Mouse (Mus musculus) bone marrow macrophage, adult 2 months (primary cell): ENCODE measurements around the gene Emc9. TPM values are rescaled to one million over a fixed set of nuclear protein-coding genes. Genes with fewer than 3 reads are reported as not detected.

ENCODE experiments used
- H3K27ac ChIP-seq: 2 replicates; pipeline ENCODE4 v1.5.1; 2012; ENCODE audit warnings: low read depth, low read length; ENCODE audit not compliant: insufficient read depth
- H3K4me1 ChIP-seq: 2 replicates; pipeline ENCODE4 v1.6.1; 2012; ENCODE audit warnings: low read length; ENCODE audit not compliant: control insufficient read depth, insufficient read depth
- H3K4me3 ChIP-seq: 2 replicates; pipeline ENCODE4 v1.5.1; 2012; ENCODE audit warnings: mild to moderate bottlenecking, low read length, moderate library complexity; ENCODE audit not compliant: insufficient read depth
- CTCF ChIP-seq: IDR thresholded peaks from 2 replicates; pipeline ENCODE4 v1.5.1; 2012; ENCODE audit warnings: low read depth, mild to moderate bottlenecking, low read length, moderate library complexity
- POLR2A ChIP-seq: IDR thresholded peaks from 2 replicates; pipeline ENCODE4 v1.6.1; 2012; ENCODE audit warnings: mild to moderate bottlenecking, low read depth, low read length, borderline replicate concordance
- polyA plus RNA-seq: library from polyadenylated mRNA; stranded (reverse); fragments of >200 nt; gene quantifications from 2 replicates; pipeline ENCODE4 v1.2.4, GENCODE M21; 2012; ENCODE audit not compliant: missing spikeins, insufficient read depth, insufficient read length

Emc9 gene
- polyA plus RNA-seq, 1 experiment: 19.3 TPM

- Histone ChIP-seq H3K4me1 (peaks cover 22% of the 10 kb centered on the region), H3K4me3 (peak within 1 kb of the TSS; percentile 94), H3K27ac (peak within 1 kb of the TSS; percentile 91)
- TF ChIP-seq POLR2A: no peak
- TF ChIP-seq CTCF: no peak
Observed at GRCm38 (mm10) chr14:55560202-55561073, 24.7 kb downstream of the Emc9 start, which contains the start of gene A730061H03Rik. Gene A730061H03Rik, minus strand, starts transcription at chr14:55560406.

GRCm38 (mm10) chr14:55559799-55560201 is 25.3 kb downstream of the Emc9 start, which contains the start of gene Dcaf11:
Gene Dcaf11, plus strand, starts transcription at chr14:55560006.
- Histone ChIP-seq H3K4me1 (peaks cover 25% of the 10 kb centered on the region), H3K4me3 (peak within 1 kb of the TSS; percentile 94), H3K27ac (peak within 1 kb of the TSS; percentile 91)
- TF ChIP-seq CTCF: no peak
- TF ChIP-seq POLR2A: no peak

- H3K4me3 ChIP-seq: no peak overlapping the region
- no peak for TF ChIP-seq CTCF
- no peak for TF ChIP-seq POLR2A
- H3K4me1 ChIP-seq: peaks cover 32% of the 10 kb centered on the region
Observed at GRCm38 (mm10) chr14:55558740-55559448, 26.2 kb downstream of the Emc9 start.

GRCm38 (mm10) chr14:55557587-55557986 is 27.5 kb downstream of the Emc9 start:
- peak overlapping the region; percentile 98 for H3K27ac ChIP-seq
- no peak for TF ChIP-seq CTCF
- no peak for TF ChIP-seq POLR2A
- peaks cover 32% of the 10 kb centered on the region for H3K4me1 ChIP-seq
- no peak overlapping the region for H3K4me3 ChIP-seq

More at GRCm38 (mm10) chr14:55558740-55559448, 26.2 kb downstream of the Emc9 start:
- H3K27ac ChIP-seq: no peak overlapping the region

- H3K4me3 ChIP-seq: no peak overlapping the region
- TF ChIP-seq POLR2A (no peak), CTCF (peak; percentile 80)
- H3K27ac ChIP-seq: peak overlapping the region; percentile 98
- H3K4me1 ChIP-seq: peaks cover 32% of the 10 kb centered on the region
Observed at GRCm38 (mm10) chr14:55557003-55557402, 28.1 kb downstream of the Emc9 start.

GRCm38 (mm10) chr14:55555788-55556187 is 29.3 kb downstream of the Emc9 start:
- no peak overlapping the region for H3K4me3 ChIP-seq

GRCm38 (mm10) chr14:55554635-55555034 is 30.5 kb downstream of the Emc9 start:
- H3K4me1 ChIP-seq: peaks cover 27% of the 10 kb centered on the region
- H3K27ac ChIP-seq: 0 out of 2 replicates have a peak overlapping the region, but pooled peaks have one; percentile 3
- no peak for TF ChIP-seq CTCF
- no peak for TF ChIP-seq POLR2A
- H3K4me3 ChIP-seq: no peak overlapping the region

More at GRCm38 (mm10) chr14:55555788-55556187, 29.3 kb downstream of the Emc9 start:
- TF ChIP-seq POLR2A: no peak
- no peak for TF ChIP-seq CTCF
- peaks cover 27% of the 10 kb centered on the region for H3K4me1 ChIP-seq
- H3K27ac ChIP-seq: no peak overlapping the region

- TF ChIP-seq CTCF (no peak), POLR2A (no peak)
- Histone ChIP-seq H3K4me1 (peaks cover 18% of the 10 kb centered on the region), H3K4me3 (no peak overlapping the region)
Observed at GRCm38 (mm10) chr14:55551794-55552193, 33.3 kb downstream of the Emc9 start.

GRCm38 (mm10) chr14:55551347-55551746 is 33.8 kb downstream of the Emc9 start:
- TF ChIP-seq CTCF: no peak
- TF ChIP-seq POLR2A: no peak
- H3K27ac ChIP-seq: no peak overlapping the region
- peaks cover 14% of the 10 kb centered on the region for H3K4me1 ChIP-seq
- H3K4me3 ChIP-seq: no peak overlapping the region

More at GRCm38 (mm10) chr14:55551794-55552193, 33.3 kb downstream of the Emc9 start:
- H3K27ac ChIP-seq: no peak overlapping the region

- TF ChIP-seq POLR2A: no peak
- no peak for TF ChIP-seq CTCF
- Histone ChIP-seq H3K4me3 (no peak overlapping the region), H3K4me1 (peaks cover 10% of the 10 kb centered on the region), H3K27ac (no peak overlapping the region)
Observed at GRCm38 (mm10) chr14:55550191-55550590, 34.9 kb downstream of the Emc9 start.
